Mouse (Mus musculus) liver, adult 2 months (tissue): Measurements from ENCODE around the gene Amdhd1.

Experiments
- CTCF ChIP-seq: fragments of 200-500 bp; IDR thresholded peaks from 2 replicates; pipeline ENCODE4 v1.5.1; 2011; ENCODE audit warnings: low read depth, low read length, control low read depth
- POLR2A ChIP-seq: fragments of 200-500 bp; IDR thresholded peaks from 2 replicates; pipeline ENCODE4 v1.6.1; 2011; ENCODE audit warnings: low read length, control low read depth; ENCODE audit not compliant: insufficient read depth; ENCODE audit errors: extremely low read depth

DNA sequence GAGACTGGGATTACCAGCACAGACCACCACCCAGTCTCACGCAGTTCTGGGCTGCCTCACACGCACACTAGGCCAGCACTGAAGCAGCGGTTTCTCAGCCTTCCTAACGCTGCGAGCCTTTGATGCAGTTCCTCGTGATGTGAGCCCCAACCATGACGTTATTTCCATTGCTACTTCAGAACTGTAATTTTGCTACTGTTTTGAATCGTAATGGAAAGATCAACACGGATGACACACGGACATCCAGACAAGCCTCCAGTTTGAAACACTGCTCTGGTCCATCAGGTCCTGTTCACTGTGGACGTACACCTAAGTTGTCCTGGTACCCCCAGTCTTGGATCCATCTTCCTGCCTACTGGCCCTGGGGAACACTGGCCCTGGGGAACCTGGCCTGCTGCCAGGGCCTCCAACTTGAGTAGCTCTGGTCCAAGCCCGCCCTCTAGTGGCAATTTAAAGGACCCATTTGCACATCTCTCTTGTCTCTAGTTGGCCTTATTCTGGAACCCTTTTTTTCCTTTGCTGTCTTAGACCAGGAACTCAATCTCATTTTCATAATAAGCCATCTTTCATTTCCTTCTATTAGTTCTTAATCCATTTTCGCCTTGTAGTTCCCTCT, 37.5 kb upstream of the Amdhd1 start:
- TF ChIP-seq CTCF (peak; percentile 91), POLR2A (no peak)
